Mouse (Mus musculus) liver, embryonic 14.5 days (tissue): ENCODE measurements around the gene Sspo. TPM values are rescaled to one million over a fixed set of nuclear protein-coding genes. Genes with fewer than 3 reads are reported as not detected.

Experiments used
- ATAC-seq: fragments of 200-750 bp; cut with Nextera tagmentation; 2 replicates; pipeline ENCODE4 v1.8.0; 2017; ENCODE audit warnings: moderate number of reproducible peaks, mild to moderate bottlenecking, moderate library complexity; ENCODE audit not compliant: insufficient read depth
- DNase-seq, 3 experiments: peaks; one replicate each; pipeline ENCODE4 v3.0.0-alpha.2; 2012 to 2013; ENCODE audit warnings: low read depth in 3 of 3, low spot score in 3 of 3
- H3K27ac ChIP-seq: fragments of 300-500 bp; sonication (generic); 2 replicates; pipeline ENCODE4 v1.5.1; 2014; ENCODE audit warnings: moderate library complexity, mild to moderate bottlenecking, control low read depth, inconsistent platforms
- H3K27me3 ChIP-seq: fragments of 300-500 bp; sonication (generic); 2 replicates; pipeline ENCODE4 v1.6.1; 2014; ENCODE audit warnings: mild to moderate bottlenecking, low read length, moderate library complexity; ENCODE audit not compliant: control insufficient read depth, insufficient read depth
- H3K36me3 ChIP-seq: fragments of 300-500 bp; sonication (generic); replicated peaks from 2 replicates; pipeline ENCODE4 v1.6.1; 2014; ENCODE audit warnings: low read depth; ENCODE audit not compliant: control insufficient read depth, insufficient read depth
- H3K4me1 ChIP-seq, 2 experiments: fragments of 200-500 bp in 1 of 2; fragments of 300-500 bp in 1 of 2; sonication (generic) in 1 of 2; replicated peaks; 2 replicates each; pipeline ENCODE4 v1.6.1; 2012 to 2014; ENCODE audit warnings: antibody characterized with exemption in 1 of 2, inconsistent platforms in 1 of 2, low read length in 1 of 2; ENCODE audit not compliant: control insufficient read depth in 2 of 2, insufficient read depth in 2 of 2
- H3K4me2 ChIP-seq: fragments of 300-500 bp; sonication (generic); 2 replicates; pipeline ENCODE4 v1.6.1; 2014; ENCODE audit warnings: low read depth, mild to moderate bottlenecking, control low read depth, moderate library complexity
- H3K4me3 ChIP-seq, 2 experiments: fragments of 200-500 bp in 1 of 2; fragments of 300-500 bp in 1 of 2; sonication (generic) in 1 of 2; 2 replicates each; pipeline ENCODE4 v1.5.1; 2012 to 2014; ENCODE audit warnings: low read depth in 2 of 2, low read length in 2 of 2, mild to moderate bottlenecking in 2 of 2, control low read depth in 1 of 2, inconsistent platforms in 1 of 2, moderate library complexity in 1 of 2; ENCODE audit not compliant: insufficient read depth in 1 of 2
- H3K9ac ChIP-seq: fragments of 300-500 bp; sonication (generic); replicated peaks from 2 replicates; pipeline ENCODE4 v1.6.1; 2014; ENCODE audit warnings: mild to moderate bottlenecking, control low read depth, moderate library complexity
- H3K9me3 ChIP-seq: fragments of 300-500 bp; sonication (generic); 2 replicates; pipeline ENCODE4 v1.6.1; 2016; ENCODE audit warnings: low read length, mixed read lengths; ENCODE audit not compliant: control insufficient read depth
- CTCF ChIP-seq: IDR thresholded peaks from 2 replicates; pipeline ENCODE4 v1.5.1; 2016; ENCODE audit warnings: antibody characterized with exemption, low read depth, control low read depth
- EP300 ChIP-seq: IDR thresholded peaks from 2 replicates; pipeline ENCODE4 v1.6.1; 2016; ENCODE audit warnings: antibody characterized with exemption, low read depth
- WGBS: fragments of 180-500 bp; shearing (Covaris S2); extraction: QIAGEN DNeasy Blood & Tissue Kit; methylation state at CpG from one replicate; pipeline ENCODE4 v1.1.7; 2014; ENCODE audit not compliant: insufficient replicate concordance; 5-methylcytosine and 5-hydroxymethylcytosine counted together
- polyA plus RNA-seq, 2 experiments: library from polyadenylated mRNA; depleted of rRNA in 1 of 2; stranded (reverse) in 1 of 2; unstranded in 1 of 2; fragments of >200 nt; fragmentation: Nextera tagmentation in 1 of 2; extraction: Ambion mirVana in 1 of 2; gene quantifications; 2 replicates each; pipeline versions ENCODE4 v1.2.1 to v1.2.3; 2012 to 2014

Gene Sspo
- polyA plus RNA-seq, 2 experiments, result 0.04 TPM; not detected in 1

DNA sequence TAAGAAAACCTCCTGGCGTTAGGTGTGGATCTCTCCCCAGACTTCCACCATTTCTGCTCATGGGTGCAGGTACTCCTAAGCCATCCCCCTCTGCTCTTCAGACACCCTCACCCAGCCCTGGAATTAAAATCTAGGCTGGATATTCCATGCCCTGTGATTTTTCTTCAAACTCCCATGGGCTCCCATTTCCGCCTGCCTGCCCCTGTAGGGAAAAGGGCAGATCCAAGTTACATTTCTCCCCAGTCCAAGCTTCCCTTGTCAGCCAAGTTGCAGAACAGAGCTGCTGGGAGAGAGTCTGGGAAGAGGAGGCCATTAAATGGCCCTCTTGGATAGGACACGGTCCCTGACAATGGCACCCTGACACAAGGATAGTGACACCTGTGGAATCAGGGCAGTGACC, 1.8 kb upstream of the Sspo start:
- Histone ChIP-seq H3K4me3 (no peak overlapping the region; a peak in 1 of 4 replicates), H3K27ac (no peak overlapping the region), H3K9me3 (no peaks in the 10 kb centered on the region), H3K27me3 (peaks cover 21% of the 10 kb centered on the region), H3K4me1 (peaks cover 0 to 6% of the 10 kb centered on the region in 2 experiments; a peak in 1 of 4 replicates), H3K4me2 (peak overlapping the region; percentile 64; the same call in 1 of the 2 replicates), H3K36me3 (no peaks in the 10 kb centered on the region), H3K9ac (no peak overlapping the region)
- ATAC-seq (no peak), DNase-seq (no peak)
- TF ChIP-seq EP300 (no peak), CTCF (no peak)
- 33% methylated on average over 3 of the region's 3 CpGs for WGBS

- Histone ChIP-seq H3K4me2 (no peak overlapping the region), H3K9ac (no peak overlapping the region), H3K36me3 (no peaks in the 10 kb centered on the region), H3K27me3 (peaks cover 21% of the 10 kb centered on the region), H3K4me1 (peaks cover 0 to 6% of the 10 kb centered on the region in 2 experiments; a peak in 1 of 4 replicates), H3K4me3 (no peak overlapping the region), H3K27ac (no peak overlapping the region), H3K9me3 (no peaks in the 10 kb centered on the region)
- TF ChIP-seq CTCF (no peak), EP300 (no peak)
- DNase-seq (no peak), ATAC-seq (no peak)
- WGBS, result 74% methylated on average over 3 of the region's 3 CpGs
Observed at GRCm38 (mm10) chr6:48446896-48447295, 1.1 kb upstream of the Sspo start.

- Histone ChIP-seq H3K9me3 (no peaks in the 10 kb centered on the region), H3K4me2 (no peak overlapping the region), H3K4me3 (no peak overlapping the region), H3K9ac (no peak overlapping the region), H3K4me1 (0 out of 4 replicates have a peak, but pooled peaks cover 0 to 2% of the 10 kb centered on the region in 2 experiments), H3K27me3 (peaks cover 21% of the 10 kb centered on the region), H3K36me3 (no peaks in the 10 kb centered on the region), H3K27ac (no peak overlapping the region)
- TF ChIP-seq CTCF, result no peak
- TF ChIP-seq EP300, result no peak
- WGBS, result 26% methylated on average over 7 of the region's 7 CpGs
- no peak for ATAC-seq
- DNase-seq, result no peak
Observed at GRCm38 (mm10) chr6:48448527-48448926, 498 bp downstream of the Sspo start.

- no peak overlapping the region for H3K27ac ChIP-seq
- no peak for DNase-seq
- H3K4me1 ChIP-seq, result no peaks in the 10 kb centered on the region
- no peak overlapping the region for H3K9ac ChIP-seq
- TF ChIP-seq EP300, result no peak
- TF ChIP-seq CTCF, result no peak
- no peak overlapping the region for H3K4me2 ChIP-seq
- no peaks in the 10 kb centered on the region for H3K36me3 ChIP-seq
- no peaks in the 10 kb centered on the region for H3K27me3 ChIP-seq
- no peak overlapping the region for H3K4me3 ChIP-seq
- no peaks in the 10 kb centered on the region for H3K9me3 ChIP-seq
- ATAC-seq, result no peak
- 59% methylated on average over 1 of the region's 1 CpGs for WGBS
Observed at GRCm38 (mm10) chr6:48452151-48452550, 4.1 kb downstream of the Sspo start.

- Histone ChIP-seq H3K4me1 (no peaks in the 10 kb centered on the region), H3K9me3 (no peaks in the 10 kb centered on the region), H3K4me2 (no peak overlapping the region), H3K36me3 (no peaks in the 10 kb centered on the region), H3K27me3 (no peaks in the 10 kb centered on the region), H3K4me3 (no peak overlapping the region), H3K9ac (no peak overlapping the region), H3K27ac (no peak overlapping the region)
- 57% methylated on average over 3 of the region's 3 CpGs for WGBS
- no peak for ATAC-seq
- no peak for TF ChIP-seq CTCF
- no peak for TF ChIP-seq EP300
- DNase-seq, result no peak
Observed at GRCm38 (mm10) chr6:48452771-48453170, 4.7 kb downstream of the Sspo start.
